Mouse (Mus musculus) thymus, postnatal 25 days (tissue): ENCODE measurements at regions not wholly inside any gene's neighbourhood (a gene's known extent, or its start where the extent isn't known, plus 50 kb on each side); places are given as distances from the start of the nearest gene placed in this dataset.

Experiments used
- DNase-seq: peaks from one replicate; pipeline ENCODE4 v3.0.0; 2022

GRCm38 (mm10) chr12:106607655-106608337, 597.8 kb downstream of the Vrk1 start:
- DNase-seq, result no peak

DNA sequence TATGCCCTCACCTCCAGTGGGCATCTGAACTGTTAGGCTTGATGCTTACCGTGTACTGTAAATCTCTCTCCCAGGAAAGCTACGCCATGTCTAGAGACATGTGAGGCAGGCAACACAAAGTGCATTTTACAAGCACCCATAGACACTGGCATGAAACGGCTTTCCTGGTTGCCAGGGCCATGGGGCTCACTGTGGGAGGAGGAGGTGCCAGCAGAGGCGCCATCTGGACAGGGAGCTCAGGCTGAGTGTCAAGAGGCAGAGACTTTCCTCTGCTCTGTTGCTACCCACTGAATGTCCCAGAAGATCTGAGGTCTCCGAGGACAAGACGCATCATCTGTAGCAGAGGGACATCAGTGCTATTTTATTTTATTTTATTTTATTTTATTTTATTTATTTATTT, 608.7 kb downstream of the Vrk1 start:
- no peak for DNase-seq

DNA sequence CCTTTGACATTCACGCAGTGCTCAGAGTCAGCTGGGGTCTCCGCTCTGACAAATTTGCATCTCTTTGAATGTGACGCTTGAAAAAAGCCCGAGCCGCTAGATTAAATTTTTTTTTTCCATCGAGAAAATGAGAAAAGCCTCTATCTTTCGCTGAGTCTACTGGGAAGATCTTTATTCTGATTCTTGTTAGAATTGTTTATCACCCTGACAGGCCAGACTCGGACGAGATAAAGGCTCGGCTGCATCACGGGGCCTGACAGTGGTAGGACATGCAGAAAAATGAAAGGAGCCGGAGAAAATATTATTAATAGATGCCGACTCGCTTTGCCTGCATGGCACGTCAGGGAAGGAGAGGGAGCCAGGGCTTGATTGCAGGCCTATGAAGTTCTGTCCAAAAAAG, 616.8 kb downstream of the Vrk1 start:
- DNase-seq, result no peak

DNA sequence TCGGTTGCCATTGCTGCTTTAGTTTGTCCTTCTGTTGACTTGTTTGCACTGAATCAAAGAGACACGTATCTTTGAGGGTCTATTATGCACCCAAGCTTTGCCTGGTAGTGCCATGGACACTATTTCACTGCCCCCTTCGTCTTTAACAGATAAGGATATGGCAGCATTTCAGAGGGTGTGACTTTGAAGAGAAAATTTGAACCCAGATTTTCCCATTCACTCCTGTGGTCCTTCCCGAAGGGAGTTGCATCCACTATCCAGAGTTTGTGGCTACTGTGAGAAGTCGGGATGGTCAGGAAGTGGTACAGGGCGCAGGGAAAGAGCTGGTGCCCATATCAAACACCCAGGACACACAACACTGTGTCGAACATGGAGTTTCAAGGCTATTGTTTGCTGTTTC, 622.5 kb downstream of the Vrk1 start:
- DNase-seq, result no peak

- DNase-seq, result peak; percentile 40
Observed at GRCm38 (mm10) chr12:106633096-106633495, 623.1 kb downstream of the Vrk1 start.

DNA sequence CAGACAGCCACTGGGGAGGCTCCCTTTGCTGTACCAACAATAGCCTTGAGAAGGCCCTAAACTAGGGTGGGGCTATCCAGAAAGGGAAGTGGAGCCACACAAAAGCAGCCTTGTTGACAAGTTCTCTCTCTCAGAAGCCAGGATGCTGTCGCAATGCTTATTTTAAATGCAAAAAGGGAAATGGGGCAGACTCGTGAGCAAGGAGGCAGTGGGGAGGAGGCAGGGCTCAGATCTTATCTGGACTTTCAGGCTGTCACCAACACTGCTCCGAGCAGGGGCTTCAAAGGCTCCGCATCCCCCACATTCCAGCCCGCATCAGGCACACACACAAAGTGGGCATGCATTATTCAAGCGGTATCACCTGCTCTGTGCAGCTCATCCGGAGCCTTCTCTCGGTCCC, 648.3 kb downstream of the Vrk1 start:
- peak; percentile 67 for DNase-seq

- DNase-seq, result no peak
Observed at GRCm38 (mm10) chr12:106673232-106673766, 663.3 kb downstream of the Vrk1 start.

GRCm38 (mm10) chr12:106674741-106675140, 664.7 kb downstream of the Vrk1 start:
- DNase-seq, result no peak

- DNase-seq, result no peak
Observed at GRCm38 (mm10) chr12:106676136-106676535, 666.1 kb downstream of the Vrk1 start.

DNA sequence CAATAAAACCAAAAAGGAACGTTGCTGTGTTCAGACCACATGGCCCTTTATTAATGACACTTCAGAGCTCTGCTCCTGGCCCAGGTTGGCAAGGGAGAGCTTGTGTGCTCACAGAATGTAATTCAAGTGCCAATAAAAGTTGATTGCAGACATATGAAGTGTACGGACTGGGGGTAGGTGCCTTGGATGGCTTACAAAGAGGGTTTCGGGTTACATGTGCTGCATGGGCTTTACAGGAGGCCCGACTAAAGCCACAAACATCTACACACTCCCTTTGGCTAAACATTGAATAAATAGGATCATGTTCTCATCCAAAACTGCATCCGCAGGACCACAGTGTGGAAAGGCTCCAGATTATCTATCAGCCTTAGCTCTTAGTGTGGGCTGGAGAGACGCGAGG, 666.5 kb downstream of the Vrk1 start:
- no peak for DNase-seq

DNA sequence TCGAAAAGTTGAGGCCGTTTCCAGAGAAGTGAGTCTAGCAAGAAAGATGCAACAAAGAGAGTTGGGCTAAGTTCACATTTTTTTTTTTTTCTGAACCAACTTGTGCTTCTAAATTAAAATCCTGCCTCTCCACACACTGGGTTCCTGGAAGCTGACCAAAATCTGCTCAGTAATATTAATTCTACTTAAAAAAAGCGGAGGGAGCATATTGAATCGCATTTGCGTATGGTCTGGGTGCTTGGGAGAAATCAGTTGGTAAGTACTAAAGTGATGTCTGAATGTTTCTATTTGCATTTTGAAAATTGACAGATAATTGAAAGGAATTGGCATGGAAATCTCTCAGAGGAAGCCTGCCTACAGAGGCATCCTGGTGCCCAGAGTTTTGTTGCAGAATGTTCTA, 676.0 kb downstream of the Vrk1 start:
- no peak for DNase-seq

- no peak for DNase-seq
Observed at GRCm38 (mm10) chr12:106687751-106688150, 677.7 kb downstream of the Vrk1 start.

GRCm38 (mm10) chr12:106688156-106688740, 678.2 kb downstream of the Vrk1 start:
- no peak for DNase-seq

DNA sequence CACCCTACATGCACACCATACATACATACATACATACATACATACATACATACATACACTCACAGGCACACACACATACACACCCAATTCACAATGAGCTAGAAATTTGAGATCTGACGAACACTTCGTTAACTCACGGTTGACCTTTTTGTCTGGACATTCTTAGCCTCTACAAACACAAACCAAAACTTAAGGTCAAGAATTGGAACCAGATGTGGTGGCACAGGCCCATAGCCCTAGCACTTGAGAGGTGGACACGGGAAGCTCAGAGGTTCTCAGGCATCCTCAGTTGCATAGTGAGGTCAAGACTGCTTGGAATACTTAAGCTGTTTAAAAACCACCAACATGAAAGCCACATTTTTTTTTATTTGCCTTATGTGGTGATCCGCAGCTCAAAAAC, 692.9 kb downstream of the Vrk1 start:
- no peak for DNase-seq

DNA sequence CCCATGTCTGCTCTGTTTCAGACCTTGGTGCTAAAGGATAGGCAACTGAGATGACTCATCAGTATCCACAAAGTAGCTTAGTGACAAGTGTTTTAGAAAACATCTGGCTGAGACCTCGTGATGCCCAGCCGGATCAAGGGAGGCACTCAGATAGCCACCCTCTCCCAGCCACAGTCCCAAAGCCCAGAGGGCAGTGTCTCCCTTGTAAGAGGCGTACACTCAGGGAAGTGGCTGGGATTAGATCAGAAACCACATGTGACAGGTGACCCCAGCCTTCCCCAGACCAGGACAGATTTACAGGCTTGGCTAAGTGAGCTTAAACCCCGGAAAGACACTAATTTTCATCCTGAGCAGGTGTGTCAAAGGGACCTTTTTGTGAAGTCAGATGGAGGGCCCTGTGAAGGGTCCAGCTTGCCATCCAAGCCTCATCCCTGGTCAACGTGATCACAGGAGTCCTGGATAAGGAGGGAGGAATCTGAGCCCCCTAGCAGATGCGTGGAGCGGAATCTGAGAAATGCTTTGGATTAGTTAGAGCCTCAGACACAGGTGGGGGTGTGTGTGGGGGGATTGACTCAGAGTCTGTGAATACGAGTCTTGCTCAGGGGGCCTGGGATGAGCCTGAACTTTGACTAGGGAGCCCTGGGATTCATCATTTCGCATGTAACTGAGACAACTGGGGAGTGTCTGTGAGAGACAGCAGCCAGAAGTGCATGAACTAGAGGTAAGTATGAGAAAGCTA, 711.4 kb downstream of the Vrk1 start:
- no peak for DNase-seq

GRCm38 (mm10) chr12:106722010-106722362, 712.0 kb downstream of the Vrk1 start:
- no peak for DNase-seq

- DNase-seq, result no peak
Observed at GRCm38 (mm10) chr12:106722761-106723160, 712.7 kb downstream of the Vrk1 start.

- no peak for DNase-seq
Observed at GRCm38 (mm10) chr12:106726920-106727319, 716.9 kb downstream of the Vrk1 start.

GRCm38 (mm10) chr12:106727486-106727885, 717.5 kb downstream of the Vrk1 start:
- no peak for DNase-seq

- no peak for DNase-seq
Observed at GRCm38 (mm10) chr12:106729686-106730085, 719.7 kb downstream of the Vrk1 start.

DNA sequence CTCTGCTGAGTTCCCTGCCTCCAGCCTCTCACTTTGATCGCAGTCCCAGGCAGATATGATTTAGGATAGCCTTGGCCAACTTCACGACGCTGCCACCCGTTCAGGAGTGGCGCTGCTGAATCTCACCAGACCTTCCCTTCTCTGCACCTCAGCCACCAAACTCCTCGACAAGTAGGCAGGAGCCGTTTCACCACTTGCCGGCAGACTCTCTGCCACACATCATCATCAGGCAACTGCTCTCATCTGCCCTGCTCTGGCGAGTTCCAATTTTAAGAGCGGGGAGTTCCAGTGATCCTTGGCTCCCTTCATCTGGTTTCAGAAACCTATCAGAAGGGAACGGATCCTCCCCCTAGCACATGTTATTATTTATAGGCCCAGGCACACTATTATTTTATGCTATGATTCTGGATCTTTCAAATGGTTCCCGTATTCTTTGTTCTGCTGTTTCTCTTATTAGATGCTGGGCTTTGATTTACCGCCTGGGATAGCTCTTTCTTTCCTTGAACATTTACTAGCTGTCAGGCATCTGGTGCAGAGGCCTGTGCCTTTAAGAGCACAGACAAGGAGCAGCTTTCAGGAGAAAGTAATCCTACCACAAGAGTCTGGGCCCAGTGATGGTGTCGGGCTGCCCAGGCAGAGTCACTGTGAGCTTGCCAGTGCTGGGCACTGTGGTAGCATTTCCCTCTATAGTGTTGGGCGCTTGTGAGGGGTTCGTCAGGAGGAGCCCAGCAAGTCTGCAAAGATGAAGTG, 722.3 kb downstream of the Vrk1 start:
- DNase-seq, result no peak

DNA sequence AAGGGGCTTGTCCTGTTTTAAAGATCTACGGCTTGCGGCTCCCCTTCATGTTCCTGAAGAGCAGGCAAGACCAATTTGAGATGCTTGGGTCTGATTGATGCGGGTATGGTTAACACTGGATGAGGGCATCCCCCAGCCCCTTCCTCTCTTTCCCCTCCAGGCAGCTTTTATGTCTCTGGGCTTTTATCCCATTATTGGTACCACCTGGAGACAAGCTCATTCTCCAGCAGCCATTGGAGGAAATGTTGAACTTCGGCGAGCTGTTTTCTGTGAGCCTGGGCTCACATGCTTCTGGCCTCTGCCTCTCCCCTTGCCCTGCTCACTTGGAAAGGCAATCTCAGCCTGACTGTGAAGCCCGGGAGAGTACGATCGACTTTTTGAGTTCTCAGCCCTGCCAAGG, 738.7 kb downstream of the Vrk1 start:
- DNase-seq, result no peak

DNA sequence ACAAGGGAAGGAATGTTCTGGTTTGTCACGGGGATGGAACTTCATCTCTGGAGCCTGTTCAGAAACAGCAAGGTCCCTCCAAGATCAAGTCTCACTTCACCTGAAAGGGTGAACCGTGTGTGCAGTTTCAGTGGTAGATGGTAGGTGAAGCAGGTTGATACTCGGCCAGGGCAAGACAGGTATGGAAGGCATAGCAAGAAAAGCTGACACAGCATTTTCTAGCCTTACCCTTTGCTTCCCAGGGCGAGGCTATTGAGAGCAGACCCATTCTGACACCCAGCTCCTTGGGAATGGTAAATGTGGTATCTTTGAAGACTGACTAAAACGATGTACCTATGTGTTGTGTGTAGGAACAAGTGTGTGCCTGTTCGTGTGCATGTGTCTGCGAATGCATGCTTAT, 724.9 kb upstream of the 3110018I06Rik start:
- DNase-seq, result no peak
